Mouse (Mus musculus) urinary bladder, adult 2 months (tissue): Measurements from ENCODE around the gene Gstm4. TPM values are rescaled to one million over a fixed set of nuclear protein-coding genes. Genes with fewer than 3 reads are reported as not detected.
"Not testable (repeated sequence)": the region's sequence is repeated elsewhere in the genome, so short reads cannot be mapped to it uniquely, and the experiment has no call there.

Source experiments
- DNase-seq: peaks from one replicate; pipeline ENCODE4 v3.0.0; 2022; ENCODE audit warnings: low spot score
- polyA plus RNA-seq: library from polyadenylated mRNA; depleted of rRNA; stranded (reverse); fragments of >200 nt; gene quantifications from 2 replicates; pipeline ENCODE4 v1.2.3, GENCODE M21; 2012

Gstm4 gene
- polyA plus RNA-seq, 1 experiment: 151 TPM

DNA sequence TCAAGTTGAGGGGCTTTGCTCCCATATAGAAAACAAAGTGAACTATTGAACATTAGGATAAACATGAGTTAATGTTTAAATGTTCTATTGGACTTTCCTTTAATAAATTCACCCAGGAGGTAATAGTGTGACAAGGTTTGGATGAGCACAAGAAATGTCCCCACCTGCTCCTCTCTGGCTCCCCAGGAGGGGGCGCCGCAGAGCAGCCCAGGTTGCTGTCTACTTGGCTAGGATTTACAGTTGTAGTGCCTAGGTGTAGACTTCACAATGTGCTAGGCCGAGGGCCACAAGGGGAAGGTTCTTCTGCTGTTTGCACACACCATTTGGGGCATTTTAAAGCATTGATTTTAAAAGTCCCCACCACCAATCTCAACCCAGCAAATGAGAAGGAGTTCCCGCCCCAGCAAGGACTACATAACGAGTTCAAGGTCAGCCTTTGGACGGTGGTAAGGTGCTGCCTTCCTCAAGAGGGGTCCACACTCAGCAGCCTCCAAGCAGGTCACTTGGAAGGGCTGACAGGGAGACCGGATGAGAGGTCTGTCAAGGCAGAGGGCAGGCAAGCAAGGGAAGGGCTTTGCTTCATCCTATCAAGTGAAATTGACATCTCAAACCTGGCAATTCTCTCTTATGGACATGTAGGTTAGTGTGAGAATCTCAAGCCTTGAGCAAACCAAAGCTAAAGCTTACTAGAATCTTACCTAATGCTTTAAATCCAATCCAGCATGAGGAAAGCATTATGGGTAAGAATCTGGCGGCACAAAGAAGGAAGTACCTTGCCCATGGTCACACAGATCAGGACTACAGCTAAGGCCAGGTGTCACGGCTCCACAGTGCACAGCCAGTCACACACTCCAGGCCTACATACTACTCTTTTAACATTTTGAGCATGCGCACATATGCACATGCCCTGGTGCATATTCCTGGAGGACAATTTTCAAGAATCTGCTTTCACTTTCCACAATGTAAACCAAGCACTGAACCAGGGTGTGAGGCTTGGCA is 25.9 kb upstream of the Gstm4 start:
- DNase-seq: peak; percentile 64

GRCm38 (mm10) chr3:108069231-108069870 is 24.7 kb upstream of the Gstm4 start:
- no peak for DNase-seq

DNA sequence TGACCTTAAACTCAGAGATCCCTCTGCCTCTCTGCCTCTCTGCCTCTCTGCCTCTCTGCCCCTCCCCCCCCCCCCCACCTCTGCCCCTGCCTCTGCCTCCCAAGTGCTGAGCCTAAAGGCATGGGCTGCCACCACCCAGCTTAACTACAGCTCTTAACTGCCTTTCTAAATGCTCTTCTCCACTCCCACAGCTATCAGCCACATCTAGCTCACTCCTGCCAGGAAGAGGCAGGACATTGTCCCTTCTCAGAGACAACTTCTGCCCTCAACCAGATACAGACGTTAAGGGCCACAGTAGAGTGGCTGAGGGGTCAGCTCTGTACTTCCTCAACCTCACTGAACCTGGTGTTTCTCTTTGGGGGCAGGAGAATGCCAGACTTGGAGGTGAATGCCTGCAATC is 24.1 kb upstream of the Gstm4 start:
- DNase-seq: no peak

- DNase-seq: no peak
Observed at GRCm38 (mm10) chr3:108067370-108067934, 22.8 kb upstream of the Gstm4 start.

DNA sequence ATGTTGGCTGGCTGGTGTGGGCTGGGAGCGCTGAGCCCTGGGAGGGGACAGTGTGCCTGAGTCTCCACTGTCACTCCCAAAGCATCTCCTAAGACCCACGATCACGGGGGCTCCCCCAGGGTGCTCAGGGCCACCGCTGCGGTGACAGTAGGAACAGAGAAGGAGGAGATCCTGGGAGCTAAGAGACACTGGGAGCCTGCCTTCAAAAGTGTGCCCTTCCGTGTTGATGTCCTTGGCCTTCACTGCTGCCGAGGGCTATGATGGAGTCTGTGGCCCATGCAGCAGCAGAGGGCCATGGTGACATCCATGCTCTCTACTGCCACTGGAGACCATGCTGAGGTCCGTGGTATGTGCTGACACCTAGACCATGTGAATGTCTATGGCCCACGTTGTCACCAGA is 20.9 kb upstream of the Gstm4 start:
- no peak for DNase-seq

DNA sequence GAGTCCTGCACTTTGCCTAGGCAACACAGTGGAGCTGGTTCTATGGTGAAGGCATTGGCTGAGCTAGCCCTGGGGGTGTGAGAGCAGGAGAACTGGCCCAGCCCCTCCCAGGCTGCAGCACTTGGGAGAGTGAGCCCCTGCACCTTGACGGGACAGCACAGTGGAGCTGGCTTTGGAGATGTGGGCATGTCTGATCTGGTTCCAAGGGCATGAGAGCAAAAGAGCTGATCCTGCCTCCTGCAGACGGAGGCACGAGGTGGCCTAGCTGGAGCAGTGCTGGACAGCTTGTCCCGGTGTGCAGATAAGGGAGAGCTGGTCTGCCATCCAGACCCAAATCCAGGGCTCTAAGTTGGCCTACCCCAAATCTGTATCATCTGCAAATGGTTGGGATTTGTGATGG is 20.0 kb upstream of the Gstm4 start:
- no peak for DNase-seq

GRCm38 (mm10) chr3:108062648-108063047 is 18.0 kb upstream of the Gstm4 start:
- DNase-seq: no peak

DNA sequence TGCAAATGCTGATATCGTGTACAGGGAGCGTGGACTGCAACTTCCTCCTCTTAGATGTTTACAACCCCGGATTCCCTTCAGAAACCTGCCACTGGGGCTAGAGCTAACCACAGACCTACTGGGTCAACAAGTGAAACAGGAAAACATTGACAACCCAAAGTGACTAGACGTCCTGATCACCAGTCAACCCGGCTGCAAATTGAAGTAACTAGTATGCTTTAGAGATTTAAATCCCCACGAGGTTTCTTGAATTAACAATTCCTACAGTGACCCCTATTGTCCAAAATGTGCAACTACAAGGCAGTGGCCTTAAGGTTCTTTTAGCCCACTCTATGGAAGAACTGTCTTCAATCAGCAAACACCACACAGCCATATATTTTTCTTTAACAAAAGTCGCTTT is 16.7 kb upstream of the Gstm4 start:
- no peak for DNase-seq

DNA sequence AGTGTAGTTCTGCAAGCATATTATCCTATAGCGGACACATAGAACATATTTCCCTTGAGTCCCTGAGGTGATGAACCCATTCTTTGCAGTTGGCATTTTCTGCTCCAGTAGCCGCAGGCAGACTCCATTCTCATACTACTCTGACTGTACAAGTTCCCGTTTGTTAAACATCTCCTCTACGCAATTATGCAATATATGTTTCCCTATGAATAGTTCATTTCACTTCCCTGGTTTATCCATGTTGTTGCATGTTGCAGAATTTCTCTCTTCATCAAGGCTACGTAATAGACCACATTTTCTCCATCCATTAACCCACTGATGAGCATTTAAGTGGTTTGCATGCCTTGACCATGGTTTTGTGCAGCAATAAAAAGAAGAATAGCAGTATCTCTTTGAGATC is 5.8 kb upstream of the Gstm4 start:
- DNase-seq: no peak

DNA sequence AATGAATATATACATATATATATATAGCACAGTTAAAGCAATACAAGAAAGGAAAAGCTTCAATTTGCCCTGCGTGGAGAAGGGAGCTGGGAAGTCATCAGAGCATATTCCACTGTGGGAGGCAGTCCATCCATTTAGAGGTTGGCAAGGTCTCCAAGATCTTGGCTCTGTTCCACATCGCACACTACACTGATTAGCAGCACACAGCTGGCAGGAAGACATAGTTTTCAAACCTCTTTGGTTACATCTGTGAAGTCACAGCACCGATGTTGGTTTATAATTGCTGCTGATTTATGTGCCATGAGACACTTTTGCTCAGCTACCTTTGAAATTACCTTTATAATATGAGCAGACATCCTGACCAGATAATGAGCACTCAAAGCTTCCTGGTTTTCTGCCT is 3.6 kb upstream of the Gstm4 start:
- no peak for DNase-seq

DNA sequence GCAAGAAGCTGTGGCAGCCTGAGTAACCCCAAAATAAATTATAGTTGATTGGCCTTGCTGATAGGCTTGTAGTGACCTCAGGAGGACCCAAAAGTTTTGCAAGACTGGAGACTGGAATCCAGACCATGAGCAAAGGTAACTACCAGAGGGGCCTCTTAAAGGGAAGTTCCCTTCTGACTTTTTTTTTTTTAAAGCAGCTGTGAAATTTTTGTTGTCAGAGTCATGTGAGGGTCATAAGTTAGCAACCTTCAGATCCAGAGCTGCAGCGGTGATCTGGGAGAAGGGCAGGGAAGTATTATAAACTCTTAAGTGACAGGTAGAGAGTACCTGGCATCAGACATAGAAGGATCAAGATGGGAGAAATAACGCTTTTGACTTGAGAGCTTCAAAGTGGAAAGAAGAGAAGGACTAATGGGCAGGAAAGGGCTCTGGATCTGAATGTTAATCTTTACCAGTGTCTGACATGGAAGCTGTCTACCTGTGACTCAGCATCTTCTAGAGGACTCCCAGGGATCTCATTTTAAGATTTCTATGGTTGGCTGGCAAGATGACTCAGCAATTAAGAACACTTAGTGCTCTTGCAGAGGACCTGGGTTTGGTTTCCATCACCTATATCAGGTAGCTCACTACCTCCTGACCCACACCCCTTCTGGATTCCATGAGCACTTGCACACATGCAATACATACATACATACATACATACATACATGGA is 2.4 kb upstream of the Gstm4 start:
- DNase-seq: no peak

- no peak for DNase-seq
Observed at GRCm38 (mm10) chr3:108033156-108033555, 11.5 kb downstream of the Gstm4 start.

DNA sequence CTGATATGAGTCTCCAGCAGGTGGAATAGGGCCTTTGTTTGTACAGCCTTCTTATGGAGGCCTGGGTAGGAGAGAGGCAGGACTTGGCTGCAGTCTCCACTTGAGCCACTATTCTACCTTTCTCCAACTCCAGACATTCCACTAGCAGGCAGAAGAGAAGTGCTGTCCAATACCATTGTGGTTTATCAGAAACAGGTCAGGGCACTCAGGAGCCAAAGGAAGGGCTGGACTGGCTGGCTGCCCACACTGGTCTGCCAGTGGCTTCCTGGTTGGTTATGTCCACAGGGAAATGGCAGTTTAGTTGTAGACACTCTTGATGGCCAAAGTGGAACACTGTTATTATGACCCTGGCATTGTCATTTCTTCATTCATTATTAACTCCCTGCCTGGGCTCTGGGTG is 12.6 kb downstream of the Gstm4 start:
- DNase-seq: no peak

DNA sequence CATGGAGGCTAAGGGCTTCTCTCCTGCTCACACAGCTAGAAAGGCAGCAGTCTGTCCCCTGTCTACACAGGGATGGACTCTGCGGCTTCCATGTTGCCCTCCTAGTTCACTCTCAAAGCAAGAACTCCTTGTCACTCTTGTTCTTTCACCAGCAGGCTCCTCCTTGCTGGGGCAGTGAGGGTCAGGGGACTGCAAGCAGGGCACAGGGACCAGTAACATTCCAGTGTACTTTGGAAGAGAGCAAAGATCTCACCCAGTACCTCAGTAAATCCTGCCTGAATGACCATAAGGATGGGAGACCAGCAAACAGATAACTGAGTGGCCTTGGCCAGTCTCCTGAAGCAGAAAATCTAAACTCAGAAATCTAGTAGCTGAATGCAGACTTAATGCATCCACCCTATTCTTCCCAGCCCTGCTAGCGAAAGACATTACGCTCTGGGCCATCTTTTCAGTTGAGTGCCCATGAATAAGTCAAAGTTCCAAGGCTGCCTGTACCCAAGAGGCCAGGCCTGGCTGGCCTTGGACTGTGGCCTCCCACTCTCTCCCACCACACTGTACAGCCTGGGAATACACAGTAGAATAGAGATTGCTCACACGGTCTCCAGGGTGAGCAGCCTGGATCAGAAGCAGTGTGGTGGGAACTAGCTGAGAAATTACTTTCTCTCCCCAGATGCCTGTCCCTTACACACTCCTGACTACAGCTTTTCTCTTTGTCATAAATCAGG is 15.9 kb downstream of the Gstm4 start:
- DNase-seq: peak; percentile 11

GRCm38 (mm10) chr3:108026597-108026996 is 18.1 kb downstream of the Gstm4 start:
- peak; percentile 12 for DNase-seq

DNA sequence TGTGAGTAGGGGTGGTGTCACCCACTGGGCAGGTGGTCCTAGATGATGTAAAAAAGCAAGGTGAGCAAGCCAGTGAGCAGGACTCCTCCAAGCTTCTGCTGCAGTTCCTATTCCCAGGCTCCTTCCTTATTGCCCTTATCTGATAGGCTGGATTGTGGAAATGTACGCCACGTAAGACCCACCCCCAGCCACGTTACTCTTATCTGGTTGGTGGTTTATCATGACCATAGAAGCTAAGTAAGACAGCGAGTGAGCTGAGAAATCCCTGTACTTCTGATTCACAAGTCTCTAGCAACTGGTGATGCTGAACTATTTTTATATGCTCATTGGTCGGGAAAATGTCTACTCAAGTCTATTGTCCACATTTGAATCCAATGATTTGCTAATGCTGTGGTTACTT is 18.6 kb downstream of the Gstm4 start:
- DNase-seq: peak; percentile 17

- DNase-seq: peak; percentile 26
Observed at GRCm38 (mm10) chr3:108025318-108025717, 19.4 kb downstream of the Gstm4 start.

GRCm38 (mm10) chr3:108022650-108023049 is 22.0 kb downstream of the Gstm4 start:
- no peak for DNase-seq

DNA sequence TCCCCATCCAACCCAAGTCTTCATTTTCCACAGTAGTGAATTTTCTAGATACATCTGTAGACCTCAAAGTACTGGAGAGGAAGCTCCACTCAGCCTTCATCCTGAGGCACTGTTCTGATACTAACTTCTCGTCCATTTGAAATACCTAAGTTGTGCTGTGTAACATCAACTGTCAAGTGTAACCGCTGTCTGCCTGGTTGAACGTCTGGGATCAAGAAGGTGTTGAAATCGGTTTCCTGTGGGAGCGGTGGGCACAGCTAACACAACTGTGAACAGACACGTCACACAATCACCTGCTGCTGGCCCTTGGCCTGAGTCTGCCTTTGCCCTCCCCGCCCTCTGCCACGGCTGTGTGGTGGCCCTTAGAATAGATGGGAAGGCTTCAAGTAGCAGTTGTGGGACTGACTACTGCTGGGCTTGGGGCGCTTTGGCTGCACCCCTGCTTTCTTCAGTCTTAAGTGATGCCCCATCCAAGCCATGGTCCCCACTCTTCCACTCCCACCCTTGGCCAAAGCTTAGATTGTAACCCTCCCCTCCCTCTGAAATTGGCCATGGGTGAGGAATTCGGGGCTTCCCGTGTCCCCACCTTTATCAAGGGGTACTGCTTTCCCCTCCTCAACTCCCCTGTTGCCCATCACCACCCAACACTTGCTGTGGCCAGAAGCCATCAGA is 24.2 kb downstream of the Gstm4 start:
- DNase-seq: peak; percentile 19

DNA sequence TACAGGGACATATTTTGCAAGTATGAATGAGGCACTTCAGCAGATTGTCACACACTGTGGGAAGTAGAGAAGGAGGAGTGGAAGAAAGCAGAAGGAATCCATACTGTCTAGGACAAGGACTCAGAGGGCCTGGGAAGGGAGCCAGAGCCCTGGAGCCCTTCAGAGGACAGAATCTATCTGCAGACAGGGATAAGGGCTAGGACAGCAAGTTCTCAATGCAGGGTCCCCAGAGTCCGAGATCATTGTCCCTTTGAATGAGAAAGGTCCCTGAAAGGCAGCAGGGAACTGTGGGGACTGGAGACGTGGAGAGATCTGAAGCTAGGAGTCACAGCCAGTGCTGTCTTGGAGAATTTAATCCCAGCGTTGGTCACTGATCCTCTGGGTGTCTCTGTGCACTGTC is 25.5 kb downstream of the Gstm4 start:
- not testable (repeated sequence) for DNase-seq
